Mouse (Mus musculus): ENCODE measurements around the gene Hes1. TPM values are rescaled to one million over a fixed set of nuclear protein-coding genes. Genes with fewer than 3 reads are reported as not detected.

Gene Hes1
- polyA plus RNA-seq, 1 experiment = 295 TPM

GRCm38 (mm10) chr16:30096050-30096449 is 31.9 kb downstream of the Hes1 start:
- TF ChIP-seq CTCF (IDR thresholded peaks at IDR 0.05; ENCODE audit: extremely low read depth, insufficient read length, insufficient replicate concordance, low read depth, low read length) (no peak), POLR2A (IDR thresholded peaks at IDR 0.05; ENCODE audit: low read depth, low read length) (no peak)
- no peak overlapping the region for H3K4me3 ChIP-seq (ENCODE audit: low read depth, low read length)
- no peaks in the 10 kb centered on the region for H3K27me3 ChIP-seq (ENCODE audit: control insufficient read depth, insufficient read depth, low read length)
- H3K36me3 ChIP-seq (ENCODE audit: control insufficient read depth, insufficient read depth, low read length) = no peaks in the 10 kb centered on the region
- peaks cover 5% of the 10 kb centered on the region; the same call in 1 of the 2 replicates for H3K4me1 ChIP-seq (ENCODE audit: control insufficient read depth, insufficient read depth, insufficient read length, low read length)
- WGBS = 84% methylated on average over 3 of the region's 3 CpGs
- no peak overlapping the region for H3K27ac ChIP-seq (ENCODE audit: insufficient read depth, low read depth, low read length)

- no peaks in the 10 kb centered on the region for H3K36me3 ChIP-seq (ENCODE audit: control insufficient read depth, insufficient read depth, low read length)
- H3K27me3 ChIP-seq (ENCODE audit: control insufficient read depth, insufficient read depth, low read length) = no peaks in the 10 kb centered on the region
- H3K4me1 ChIP-seq (ENCODE audit: control insufficient read depth, insufficient read depth, insufficient read length, low read length) = peaks cover 5% of the 10 kb centered on the region; the same call in 1 of the 2 replicates
- H3K4me3 ChIP-seq (ENCODE audit: low read depth, low read length) = no peak overlapping the region
- H3K27ac ChIP-seq (ENCODE audit: insufficient read depth, low read depth, low read length) = no peak overlapping the region
- 68% methylated on average over 7 of the region's 7 CpGs for WGBS
- TF ChIP-seq CTCF (IDR thresholded peaks at IDR 0.05; ENCODE audit: extremely low read depth, insufficient read length, insufficient replicate concordance, low read depth, low read length) (no peak), POLR2A (IDR thresholded peaks at IDR 0.05; ENCODE audit: low read depth, low read length) (no peak)
These were observed 32.3 kb downstream of the Hes1 start for GRCm38 (mm10) chr16:30096475-30096874.

GRCm38 (mm10) chr16:30099124-30099523 is 34.9 kb downstream of the Hes1 start:
- Histone ChIP-seq H3K4me3 (ENCODE audit: low read depth, low read length) (no peak overlapping the region), H3K27ac (ENCODE audit: insufficient read depth, low read depth, low read length) (no peak overlapping the region), H3K27me3 (ENCODE audit: control insufficient read depth, insufficient read depth, low read length) (no peaks in the 10 kb centered on the region), H3K4me1 (ENCODE audit: control insufficient read depth, insufficient read depth, insufficient read length, low read length) (no peaks in the 10 kb centered on the region), H3K36me3 (ENCODE audit: control insufficient read depth, insufficient read depth, low read length) (no peaks in the 10 kb centered on the region)
- no peak for TF ChIP-seq CTCF (IDR thresholded peaks at IDR 0.05; ENCODE audit: extremely low read depth, insufficient read length, insufficient replicate concordance, low read depth, low read length)
- TF ChIP-seq POLR2A (IDR thresholded peaks at IDR 0.05; ENCODE audit: low read depth, low read length) = no peak
- 80% methylated on average over 5 of the region's 5 CpGs for WGBS

- Histone ChIP-seq H3K27ac (ENCODE audit: insufficient read depth, low read depth, low read length) (no peak overlapping the region), H3K27me3 (ENCODE audit: control insufficient read depth, insufficient read depth, low read length) (no peaks in the 10 kb centered on the region)
- WGBS = 46% methylated on average over 10 of the region's 10 CpGs
These were observed 38.1 kb downstream of the Hes1 start for GRCm38 (mm10) chr16:30102149-30102915.

GRCm38 (mm10) chr16:30102982-30103381 is 38.8 kb downstream of the Hes1 start:
- 29% methylated on average over 3 of the region's 3 CpGs for WGBS
- Histone ChIP-seq H3K4me1 (ENCODE audit: control insufficient read depth, insufficient read depth, insufficient read length, low read length) (no peaks in the 10 kb centered on the region), H3K4me3 (ENCODE audit: low read depth, low read length) (no peak overlapping the region), H3K27me3 (ENCODE audit: control insufficient read depth, insufficient read depth, low read length) (no peaks in the 10 kb centered on the region), H3K36me3 (ENCODE audit: control insufficient read depth, insufficient read depth, low read length) (no peaks in the 10 kb centered on the region), H3K27ac (ENCODE audit: insufficient read depth, low read depth, low read length) (no peak overlapping the region)
- TF ChIP-seq POLR2A (IDR thresholded peaks at IDR 0.05; ENCODE audit: low read depth, low read length) = no peak
- no peak for TF ChIP-seq CTCF (IDR thresholded peaks at IDR 0.05; ENCODE audit: extremely low read depth, insufficient read length, insufficient replicate concordance, low read depth, low read length)

More at GRCm38 (mm10) chr16:30102149-30102915, 38.1 kb downstream of the Hes1 start:
- Histone ChIP-seq H3K36me3 (ENCODE audit: control insufficient read depth, insufficient read depth, low read length) (no peaks in the 10 kb centered on the region), H3K4me3 (ENCODE audit: low read depth, low read length) (no peak overlapping the region), H3K4me1 (ENCODE audit: control insufficient read depth, insufficient read depth, insufficient read length, low read length) (no peaks in the 10 kb centered on the region)
- TF ChIP-seq POLR2A (IDR thresholded peaks at IDR 0.05; ENCODE audit: low read depth, low read length) (no peak), CTCF (IDR thresholded peaks at IDR 0.05; ENCODE audit: extremely low read depth, insufficient read length, insufficient replicate concordance, low read depth, low read length) (no peak)

- no peak overlapping the region for H3K4me3 ChIP-seq (ENCODE audit: low read depth, low read length)
- whole genome bisulfite sequencing = 87% methylated on average over 6 of the region's 6 CpGs
- H3K4me1 ChIP-seq (ENCODE audit: control insufficient read depth, insufficient read depth, insufficient read length, low read length) = no peaks in the 10 kb centered on the region
- H3K36me3 ChIP-seq (ENCODE audit: control insufficient read depth, insufficient read depth, low read length) = no peaks in the 10 kb centered on the region
- no peaks in the 10 kb centered on the region for H3K27me3 ChIP-seq (ENCODE audit: control insufficient read depth, insufficient read depth, low read length)
- H3K27ac ChIP-seq (ENCODE audit: insufficient read depth, low read depth, low read length) = no peak overlapping the region
- TF ChIP-seq POLR2A (IDR thresholded peaks at IDR 0.05; ENCODE audit: low read depth, low read length) (no peak), CTCF (IDR thresholded peaks at IDR 0.05; ENCODE audit: extremely low read depth, insufficient read length, insufficient replicate concordance, low read depth, low read length) (no peak)
These were observed 39.3 kb downstream of the Hes1 start for GRCm38 (mm10) chr16:30103495-30103894.

- no peaks in the 10 kb centered on the region for H3K36me3 ChIP-seq (ENCODE audit: control insufficient read depth, insufficient read depth, low read length)
- no peak; the same call in 1 of the 2 replicates for TF ChIP-seq CTCF (IDR thresholded peaks at IDR 0.05; ENCODE audit: extremely low read depth, insufficient read length, insufficient replicate concordance, low read depth, low read length)
- no peak for TF ChIP-seq POLR2A (IDR thresholded peaks at IDR 0.05; ENCODE audit: low read depth, low read length)
- 88% methylated on average over 3 of the region's 3 CpGs for WGBS
- no peaks in the 10 kb centered on the region for H3K4me1 ChIP-seq (ENCODE audit: control insufficient read depth, insufficient read depth, insufficient read length, low read length)
- H3K27ac ChIP-seq (ENCODE audit: insufficient read depth, low read depth, low read length) = no peak overlapping the region
- H3K4me3 ChIP-seq (ENCODE audit: low read depth, low read length) = no peak overlapping the region
- no peaks in the 10 kb centered on the region for H3K27me3 ChIP-seq (ENCODE audit: control insufficient read depth, insufficient read depth, low read length)
These were observed 40.2 kb downstream of the Hes1 start for GRCm38 (mm10) chr16:30104363-30104762.

All from small intestine, adult 2 months (tissue).